19 mouse cellular contexts compared by ENCODE assay signal in genomic region chr9:85432220-85432619, GRCm38 (mm10).
A peak's percentile ranks its signal among the peaks of the same experiment; 100 is the strongest.
DNase-seq lines count a peak whose midpoint lies in the region; ATAC-seq lines count a peak whose summit lies in the region.
"Had no signal": no experiment of that assay in that cellular context is flagged by ENCODE, and none has a peak within 500 bp of the region (broad histone marks: within the 10 kb centered on the region; RNA-seq: fewer than 3 reads in every experiment).

No protein-coding gene starts in this region.

- DNase-seq in cerebellum, adult 11 months, result no peak
- no peak for DNase-seq in ovary, postnatal 10 days (ENCODE audit: low spot score)
- no peak for DNase-seq in lung, postnatal 36 days
- DNase-seq: adrenal gland, adult 2 months; adrenal gland, adult 8-10 months; adrenal gland, postnatal 10 days; adrenal gland, postnatal 14 days; adrenal gland, postnatal 25 days; adrenal gland, postnatal 36 days; B cell, adult 2 months; cerebellum, adult 11-12 months; cerebellum, adult 18-20 months; cerebellum, adult 2 months had no signal

- peak; percentile 73 for ATAC-seq in megakaryocyte, adult 5-6 weeks (ENCODE audit: poor library complexity, severe bottlenecking)
- 0 out of 2 replicates have a peak, but pooled peaks have one; percentile 26 for ATAC-seq in megakaryocyte progenitor cell, adult 5-6 weeks (replicated peaks; ENCODE audit: poor library complexity)
- peak; percentile 73; the same call in 1 of the 2 replicates for ATAC-seq in monocyte, adult 5-6 weeks (replicated peaks; ENCODE audit: insufficient number of reproducible peaks, low FRiP score, low TSS enrichment, poor library complexity, severe bottlenecking)
- ATAC-seq: activated CD4-positive, CD25-positive, alpha-beta regulatory T cell, adult 4 months; CD4-positive, CD25-positive, alpha-beta regulatory T cell, adult 4 months; Patski had no signal
